Mouse (Mus musculus) stomach, postnatal 0 days (tissue): ENCODE measurements around the gene Ugt1a1. TPM values are rescaled to one million over a fixed set of nuclear protein-coding genes. Genes with fewer than 3 reads are reported as not detected.
A peak's percentile ranks its signal among the peaks of the same experiment; 100 is the strongest.

Source experiments
- ATAC-seq: fragments of 200-750 bp; cut with Nextera tagmentation; 2 replicates; pipeline ENCODE4 v1.8.0; 2017; ENCODE audit not compliant: low FRiP score, low TSS enrichment
- DNase-seq: peaks from one replicate; pipeline ENCODE4 v3.0.0-alpha.2; 2016; ENCODE audit warnings: low spot score
- H3K27ac ChIP-seq: fragments of 300-500 bp; sonication (generic); replicated peaks from 2 replicates; pipeline ENCODE4 v1.5.1; 2014; ENCODE audit warnings: mild to moderate bottlenecking, control low read depth
- H3K27me3 ChIP-seq: fragments of 300-500 bp; sonication (generic); 2 replicates; pipeline ENCODE4 v1.6.1; 2014; ENCODE audit warnings: low read length; ENCODE audit not compliant: control insufficient read depth, insufficient read depth
- H3K36me3 ChIP-seq: fragments of 300-500 bp; sonication (generic); 2 replicates; pipeline ENCODE4 v1.6.1; 2014; ENCODE audit warnings: low read length, mixed read lengths; ENCODE audit not compliant: control insufficient read depth, insufficient read depth
- H3K4me1 ChIP-seq: fragments of 300-500 bp; sonication (generic); replicated peaks from 2 replicates; pipeline ENCODE4 v1.6.1; 2014; ENCODE audit warnings: antibody characterized with exemption; ENCODE audit not compliant: control insufficient read depth, insufficient read depth
- H3K4me2 ChIP-seq: fragments of 300-500 bp; sonication (generic); replicated peaks from 2 replicates; pipeline ENCODE4 v1.6.1; 2014; ENCODE audit warnings: low read depth, mild to moderate bottlenecking, control low read depth, moderate library complexity
- H3K4me3 ChIP-seq: fragments of 300-500 bp; sonication (generic); 2 replicates; pipeline ENCODE4 v1.5.1; 2014; ENCODE audit warnings: low read depth, low read length, control low read depth
- H3K9ac ChIP-seq: fragments of 300-500 bp; sonication (generic); 2 replicates; pipeline ENCODE4 v1.6.1; 2014; ENCODE audit warnings: mild to moderate bottlenecking, low read length, control low read depth, mixed read lengths
- H3K9me3 ChIP-seq: fragments of 300-500 bp; sonication (generic); 2 replicates; pipeline ENCODE4 v1.6.1; 2016; ENCODE audit warnings: low read length; ENCODE audit not compliant: control insufficient read depth
- CTCF ChIP-seq: IDR thresholded peaks from 2 replicates; pipeline ENCODE4 v1.5.1; 2016; ENCODE audit warnings: antibody characterized with exemption, low read depth, mild to moderate bottlenecking, moderate library complexity
- EP300 ChIP-seq: optimal IDR thresholded peaks from 2 replicates; pipeline ENCODE3; 2016; ENCODE audit warnings: antibody characterized with exemption
- WGBS: fragments of 180-500 bp; shearing (Covaris S2); extraction: QIAGEN DNeasy Blood & Tissue Kit; methylation state at CpG from one replicate; pipeline ENCODE4 v1.1.7; 2014; 5-methylcytosine and 5-hydroxymethylcytosine counted together
- polyA plus RNA-seq: library from polyadenylated mRNA; unstranded; fragments of >200 nt; fragmentation: Nextera tagmentation; extraction: Ambion mirVana; gene quantifications from 2 replicates; pipeline ENCODE4 v1.2.1, GENCODE M21; 2015

The Ugt1a1 gene
- polyA plus RNA-seq, 1 experiment from 2014 or later, result 24.8 TPM

GRCm38 (mm10) chr1:88216551-88216950 is 4.8 kb downstream of the Ugt1a1 start:
- no peaks in the 10 kb centered on the region for H3K27me3 ChIP-seq
- no peak overlapping the region for H3K4me3 ChIP-seq
- no peaks in the 10 kb centered on the region for H3K4me1 ChIP-seq
- DNase-seq, result no peak
- TF ChIP-seq CTCF (no peak), EP300 (no peak)
- H3K36me3 ChIP-seq, result no peaks in the 10 kb centered on the region
- no peak overlapping the region for H3K27ac ChIP-seq
- 61% methylated on average over 2 of the region's 2 CpGs for WGBS
- H3K9me3 ChIP-seq, result peaks cover 27% of the 10 kb centered on the region
- H3K9ac ChIP-seq, result no peak overlapping the region
- ATAC-seq, result no peak
- H3K4me2 ChIP-seq, result no peak overlapping the region

DNA sequence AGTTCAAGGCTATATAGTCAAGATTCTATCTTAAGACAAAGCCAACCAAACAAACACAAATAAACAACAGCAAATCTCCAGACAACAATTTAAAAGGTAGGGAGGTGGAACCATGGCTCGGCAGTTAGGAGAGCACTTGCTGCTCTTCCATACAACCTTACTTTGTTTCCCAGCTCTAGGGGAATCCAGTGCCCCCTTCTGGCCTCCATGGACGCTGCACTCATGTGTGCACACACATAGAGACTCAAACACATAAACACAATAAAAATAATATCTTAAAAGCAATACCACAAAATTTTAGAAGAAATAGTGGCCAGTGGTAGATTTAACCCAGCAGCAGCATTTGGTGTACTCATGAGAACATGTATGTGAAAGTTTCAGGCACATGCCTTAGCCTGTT is 5.4 kb downstream of the Ugt1a1 start:
- Histone ChIP-seq H3K4me3 (no peak overlapping the region), H3K4me2 (no peak overlapping the region), H3K27ac (no peak overlapping the region), H3K4me1 (no peaks in the 10 kb centered on the region), H3K9ac (no peak overlapping the region), H3K27me3 (no peaks in the 10 kb centered on the region), H3K36me3 (no peaks in the 10 kb centered on the region), H3K9me3 (peaks cover 22% of the 10 kb centered on the region)
- ATAC-seq (no peak), DNase-seq (no peak)
- TF ChIP-seq CTCF (peak; percentile 26; the same call in 1 of the 2 replicates), EP300 (no peak)
- 55% methylated on average over 2 of the region's 2 CpGs for WGBS

GRCm38 (mm10) chr1:88217576-88217975 is 5.8 kb downstream of the Ugt1a1 start:
- H3K9me3 ChIP-seq, result peaks cover 22% of the 10 kb centered on the region
- H3K9ac ChIP-seq, result no peak overlapping the region
- TF ChIP-seq CTCF (no peak), EP300 (no peak)
- H3K27me3 ChIP-seq, result no peaks in the 10 kb centered on the region
- 37% methylated on average over 3 of the region's 3 CpGs for WGBS
- H3K4me1 ChIP-seq, result no peaks in the 10 kb centered on the region
- DNase-seq, result no peak
- ATAC-seq, result no peak
- H3K4me2 ChIP-seq, result no peak overlapping the region
- no peaks in the 10 kb centered on the region for H3K36me3 ChIP-seq
- H3K4me3 ChIP-seq, result no peak overlapping the region
- H3K27ac ChIP-seq, result no peak overlapping the region

DNA sequence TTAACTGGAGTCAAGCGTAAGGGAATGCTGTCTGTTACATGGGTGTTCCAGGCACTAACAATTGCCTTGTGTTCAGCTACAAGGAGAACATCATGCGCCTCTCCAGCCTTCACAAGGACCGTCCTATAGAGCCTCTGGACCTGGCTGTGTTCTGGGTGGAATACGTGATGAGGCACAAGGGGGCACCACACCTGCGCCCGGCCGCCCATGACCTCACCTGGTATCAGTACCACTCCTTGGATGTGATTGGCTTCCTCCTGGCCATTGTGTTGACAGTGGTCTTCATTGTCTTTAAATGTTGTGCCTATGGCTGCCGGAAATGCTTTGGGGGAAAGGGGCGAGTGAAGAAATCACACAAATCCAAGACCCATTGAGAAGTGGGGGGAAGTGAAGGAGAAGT is 6.3 kb downstream of the Ugt1a1 start:
- DNase-seq, result peak; percentile 43
- 73% methylated on average over 9 of the region's 9 CpGs for WGBS
- no peak overlapping the region for H3K4me2 ChIP-seq

GRCm38 (mm10) chr1:88218591-88218990 is 6.8 kb downstream of the Ugt1a1 start:
- Histone ChIP-seq H3K4me1 (no peaks in the 10 kb centered on the region), H3K36me3 (no peaks in the 10 kb centered on the region), H3K4me3 (no peak overlapping the region), H3K4me2 (no peak overlapping the region), H3K27me3 (no peaks in the 10 kb centered on the region), H3K27ac (no peak overlapping the region), H3K9me3 (peaks cover 22% of the 10 kb centered on the region), H3K9ac (no peak overlapping the region)
- no peak for TF ChIP-seq CTCF
- TF ChIP-seq EP300, result no peak
- WGBS, result 51% methylated on average over 4 of the region's 4 CpGs
- ATAC-seq (no peak), DNase-seq (no peak)

More for the DNA sequence above, 6.3 kb downstream of the Ugt1a1 start:
- H3K9me3 ChIP-seq, result peaks cover 22% of the 10 kb centered on the region
- no peak overlapping the region for H3K4me3 ChIP-seq
- TF ChIP-seq EP300 (no peak), CTCF (no peak)
- H3K27me3 ChIP-seq, result no peaks in the 10 kb centered on the region
- H3K9ac ChIP-seq, result no peak overlapping the region
- ATAC-seq, result no peak
- no peaks in the 10 kb centered on the region for H3K36me3 ChIP-seq
- no peak overlapping the region for H3K27ac ChIP-seq
- no peaks in the 10 kb centered on the region for H3K4me1 ChIP-seq

GRCm38 (mm10) chr1:88219054-88219453 is 7.3 kb downstream of the Ugt1a1 start:
- H3K9me3 ChIP-seq, result peaks cover 18% of the 10 kb centered on the region
- H3K9ac ChIP-seq, result no peak overlapping the region
- H3K4me3 ChIP-seq, result no peak overlapping the region
- H3K27me3 ChIP-seq, result no peaks in the 10 kb centered on the region
- no peak overlapping the region for H3K27ac ChIP-seq
- ATAC-seq, result no peak
- TF ChIP-seq EP300 (no peak), CTCF (no peak)
- no peaks in the 10 kb centered on the region for H3K36me3 ChIP-seq
- no peak for DNase-seq
- no peak overlapping the region for H3K4me2 ChIP-seq
- WGBS, result 11% methylated on average over 1 of the region's 1 CpGs
- no peaks in the 10 kb centered on the region for H3K4me1 ChIP-seq
